Mouse (Mus musculus) intestine, embryonic 16.5 days (tissue): ENCODE results near the gene Slc6a2. TPM values are rescaled to one million over a fixed set of nuclear protein-coding genes. Genes with fewer than 3 reads are reported as not detected.
A peak's percentile ranks its signal among the peaks of the same experiment; 100 is the strongest.

Experiments
- ATAC-seq: fragments of 200-750 bp; cut with Nextera tagmentation; 2 replicates; pipeline ENCODE4 v1.8.0; 2017; ENCODE audit warnings: moderate TSS enrichment, moderate library complexity
- H3K27ac ChIP-seq: fragments of 300-500 bp; sonication (generic); 2 replicates; pipeline ENCODE4 v1.5.1; 2014; ENCODE audit warnings: mild to moderate bottlenecking, low read length
- H3K27me3 ChIP-seq: fragments of 300-500 bp; sonication (generic); replicated peaks from 2 replicates; pipeline ENCODE4 v1.6.1; 2014; ENCODE audit warnings: low read length, control low read depth, mixed read lengths; ENCODE audit not compliant: control insufficient read depth, insufficient read depth
- H3K36me3 ChIP-seq: fragments of 300-500 bp; sonication (generic); 2 replicates; pipeline ENCODE4 v1.6.1; 2014; ENCODE audit warnings: low read length, control low read depth; ENCODE audit not compliant: control insufficient read depth, insufficient read depth
- H3K4me1 ChIP-seq: fragments of 300-500 bp; sonication (generic); 2 replicates; pipeline ENCODE4 v1.6.1; 2014; ENCODE audit warnings: low read length, control low read depth, mixed read lengths; ENCODE audit not compliant: control insufficient read depth, insufficient read depth
- H3K4me2 ChIP-seq: fragments of 300-500 bp; sonication (generic); 2 replicates; pipeline ENCODE4 v1.6.1; 2014; ENCODE audit warnings: low read depth, low read length, control low read depth
- H3K4me3 ChIP-seq: fragments of 300-500 bp; sonication (generic); 2 replicates; pipeline ENCODE4 v1.5.1; 2014; ENCODE audit warnings: mild to moderate bottlenecking, low read length
- H3K9ac ChIP-seq: fragments of 300-500 bp; sonication (generic); 2 replicates; pipeline ENCODE4 v1.6.1; 2014; ENCODE audit warnings: low read depth, low read length
- H3K9me3 ChIP-seq: fragments of 300-500 bp; sonication (generic); 2 replicates; pipeline ENCODE4 v1.6.1; 2016; ENCODE audit warnings: low read length, control low read depth; ENCODE audit not compliant: control insufficient read depth
- WGBS: fragments of 180-500 bp; shearing (Covaris S2); extraction: QIAGEN DNeasy Blood & Tissue Kit; methylation state at CpG from one replicate; pipeline ENCODE4 v1.1.7; 2014; 5-methylcytosine and 5-hydroxymethylcytosine counted together
- polyA plus RNA-seq: library from polyadenylated mRNA; unstranded; fragments of >200 nt; fragmentation: Nextera tagmentation; extraction: Ambion mirVana; gene quantifications from 2 replicates; pipeline ENCODE4 v1.2.1, GENCODE M21; 2015

Slc6a2 gene
- polyA plus RNA-seq, result 0.23 and 0.31 TPM in 2 replicates

GRCm38 (mm10) chr8:92959779-92960178 is at the start of gene Slc6a2:
TSS of gene Slc6a2 (plus strand) at chr8:92960079.
- Histone ChIP-seq H3K9me3 (no peaks in the 10 kb centered on the region), H3K9ac (peak within 1 kb of the TSS; percentile 44), H3K4me1 (peaks cover 8% of the 10 kb centered on the region), H3K4me3 (peak within 1 kb of the TSS; percentile 39), H3K27ac (no peak within 1 kb of the TSS), H3K4me2 (peak within 1 kb of the TSS; percentile 59), H3K36me3 (no peaks in the 10 kb centered on the region), H3K27me3 (peaks cover 31% of the 10 kb centered on the region)
- WGBS, result 66% methylated on average over 10 of the region's 10 CpGs
- ATAC-seq, result no peak

GRCm38 (mm10) chr8:92911477-92911876 is 48.4 kb upstream of the Slc6a2 start:
- ATAC-seq, result no peak
- Histone ChIP-seq H3K27ac (no peak overlapping the region), H3K4me2 (no peak overlapping the region), H3K27me3 (no peaks in the 10 kb centered on the region), H3K9me3 (no peaks in the 10 kb centered on the region), H3K4me3 (no peak overlapping the region), H3K9ac (no peak overlapping the region), H3K4me1 (no peaks in the 10 kb centered on the region), H3K36me3 (no peaks in the 10 kb centered on the region)
- WGBS, result 83% methylated on average over 3 of the region's 3 CpGs

GRCm38 (mm10) chr8:92913396-92913795 is 46.5 kb upstream of the Slc6a2 start:
- no peak for ATAC-seq
- H3K4me2 ChIP-seq, result no peak overlapping the region
- H3K9ac ChIP-seq, result no peak overlapping the region
- H3K27me3 ChIP-seq, result no peaks in the 10 kb centered on the region
- no peaks in the 10 kb centered on the region for H3K4me1 ChIP-seq
- no peaks in the 10 kb centered on the region for H3K9me3 ChIP-seq
- WGBS, result 83% methylated on average over 7 of the region's 7 CpGs
- no peaks in the 10 kb centered on the region for H3K36me3 ChIP-seq
- no peak overlapping the region for H3K27ac ChIP-seq
- no peak overlapping the region for H3K4me3 ChIP-seq

- Histone ChIP-seq H3K9me3 (no peaks in the 10 kb centered on the region), H3K4me2 (no peak overlapping the region), H3K27me3 (no peaks in the 10 kb centered on the region), H3K36me3 (no peaks in the 10 kb centered on the region), H3K4me3 (no peak overlapping the region), H3K4me1 (no peaks in the 10 kb centered on the region), H3K27ac (no peak overlapping the region), H3K9ac (no peak overlapping the region)
- 84% methylated on average over 3 of the region's 3 CpGs for WGBS
- ATAC-seq, result no peak
Measured at GRCm38 (mm10) chr8:92916082-92916481, 43.8 kb upstream of the Slc6a2 start.

GRCm38 (mm10) chr8:92921768-92922167 is 38.1 kb upstream of the Slc6a2 start:
- Histone ChIP-seq H3K27me3 (no peaks in the 10 kb centered on the region), H3K36me3 (no peaks in the 10 kb centered on the region), H3K9me3 (no peaks in the 10 kb centered on the region), H3K27ac (no peak overlapping the region), H3K4me3 (no peak overlapping the region), H3K9ac (no peak overlapping the region), H3K4me2 (no peak overlapping the region), H3K4me1 (no peaks in the 10 kb centered on the region)
- 93% methylated on average over 3 of the region's 3 CpGs for WGBS
- no peak for ATAC-seq

GRCm38 (mm10) chr8:92928986-92929385 is 30.9 kb upstream of the Slc6a2 start:
- WGBS, result 75% methylated on average over 4 of the region's 4 CpGs
- H3K9me3 ChIP-seq, result 0 out of 2 replicates have a peak, but pooled peaks cover 3% of the 10 kb centered on the region
- no peak overlapping the region for H3K27ac ChIP-seq
- no peak overlapping the region for H3K4me2 ChIP-seq
- no peaks in the 10 kb centered on the region for H3K36me3 ChIP-seq
- no peaks in the 10 kb centered on the region for H3K4me1 ChIP-seq
- H3K9ac ChIP-seq, result no peak overlapping the region
- no peaks in the 10 kb centered on the region for H3K27me3 ChIP-seq
- no peak for ATAC-seq
- no peak overlapping the region for H3K4me3 ChIP-seq

- 78% methylated on average over 4 of the region's 4 CpGs for WGBS
- Histone ChIP-seq H3K27me3 (no peaks in the 10 kb centered on the region), H3K4me1 (no peaks in the 10 kb centered on the region), H3K9ac (no peak overlapping the region), H3K36me3 (no peaks in the 10 kb centered on the region), H3K27ac (no peak overlapping the region), H3K4me3 (no peak overlapping the region), H3K4me2 (no peak overlapping the region), H3K9me3 (no peaks in the 10 kb centered on the region)
- ATAC-seq, result no peak
Measured at GRCm38 (mm10) chr8:92938056-92938455, 21.8 kb upstream of the Slc6a2 start.

- Histone ChIP-seq H3K4me1 (no peaks in the 10 kb centered on the region), H3K4me2 (no peak overlapping the region), H3K4me3 (no peak overlapping the region), H3K36me3 (no peaks in the 10 kb centered on the region), H3K9me3 (no peaks in the 10 kb centered on the region), H3K27me3 (no peaks in the 10 kb centered on the region), H3K27ac (no peak overlapping the region), H3K9ac (no peak overlapping the region)
- no peak for ATAC-seq
- 86% methylated on average over 4 of the region's 4 CpGs for WGBS
Measured at GRCm38 (mm10) chr8:92949071-92949470, 10.8 kb upstream of the Slc6a2 start.

- WGBS, result 53% methylated on average over 12 of the region's 12 CpGs
- Histone ChIP-seq H3K27ac (no peak overlapping the region), H3K9ac (no peak overlapping the region), H3K4me1 (no peaks in the 10 kb centered on the region), H3K4me3 (no peak overlapping the region), H3K36me3 (no peaks in the 10 kb centered on the region), H3K4me2 (no peak overlapping the region), H3K27me3 (no peaks in the 10 kb centered on the region), H3K9me3 (no peaks in the 10 kb centered on the region)
- no peak for ATAC-seq
Measured at GRCm38 (mm10) chr8:92950639-92951371, 9.1 kb upstream of the Slc6a2 start.

GRCm38 (mm10) chr8:92954044-92954443 is 5.8 kb upstream of the Slc6a2 start:
- ATAC-seq, result no peak
- H3K9ac ChIP-seq, result no peak overlapping the region
- no peak overlapping the region for H3K4me3 ChIP-seq
- 80% methylated on average over 5 of the region's 5 CpGs for WGBS
- H3K4me1 ChIP-seq, result no peaks in the 10 kb centered on the region
- no peaks in the 10 kb centered on the region for H3K36me3 ChIP-seq
- H3K27ac ChIP-seq, result no peak overlapping the region
- no peaks in the 10 kb centered on the region for H3K9me3 ChIP-seq
- no peaks in the 10 kb centered on the region for H3K27me3 ChIP-seq
- H3K4me2 ChIP-seq, result no peak overlapping the region
